8 mouse cellular contexts compared by ENCODE assay signal in genomic region chr10:67187001-67187453, GRCm38 (mm10).
A peak's percentile ranks its signal among the peaks of the same experiment; 100 is the strongest.
DNase-seq lines count a peak whose midpoint lies in the region; ATAC-seq and TF ChIP-seq lines count a peak whose summit lies in the region.

No protein-coding gene starts in this region.

- peak overlapping the region; percentile 48 for H3K4me2 ChIP-seq in limb, embryonic 11.5 days (ENCODE audit: low read depth, severe bottlenecking)
- H3K4me2 ChIP-seq in midbrain, embryonic 16.5 days (ENCODE audit: low read length): peak overlapping the region; percentile 58

- peak overlapping the region; percentile 35 for H3K4me3 ChIP-seq in limb, embryonic 11.5 days (ENCODE audit: low read depth, low read length)
- H3K4me3 ChIP-seq in midbrain, embryonic 16.5 days (ENCODE audit: low read depth, low read length): peak overlapping the region; percentile 29

- ATAC-seq in limb, embryonic 11.5 days (ENCODE audit: insufficient number of reproducible peaks, low FRiP score, low TSS enrichment, low read depth): no peak
- no peak for ATAC-seq in midbrain, embryonic 16.5 days

- no peaks in the 10 kb centered on the region for H3K27me3 ChIP-seq in limb, embryonic 11.5 days (ENCODE audit: control insufficient read depth, insufficient read depth, low read length)
- no peaks in the 10 kb centered on the region for H3K27me3 ChIP-seq in midbrain, embryonic 16.5 days (ENCODE audit: control insufficient read depth, insufficient read depth, low read depth, low read length)

- no peak for TF ChIP-seq POLR2A in brain, embryonic 14.5 days (IDR thresholded peaks at IDR 0.05; ENCODE audit: borderline replicate concordance, extremely low read depth, insufficient read depth, insufficient read length, poor library complexity, severe bottlenecking)

- peak; percentile 40 for DNase-seq in adrenal gland, adult 2 months
- no peak for DNase-seq in adrenal gland, adult 8-10 months
- DNase-seq in brain, embryonic 14.5 days (ENCODE audit: low read depth): peak; percentile 58
- peak; percentile 55 for DNase-seq in heart, adult 8-10 months (ENCODE audit: low spot score)
- peak; percentile 46 for DNase-seq in limb, embryonic 11.5 days (ENCODE audit: low spot score)
- DNase-seq in layer of hippocampus, postnatal 36 days: no peak
- no peak for DNase-seq in right cerebral cortex, postnatal 25 days

- H3K9ac ChIP-seq in limb, embryonic 11.5 days (ENCODE audit: low read length): peak overlapping the region; percentile 43
- peak overlapping the region; percentile 41; the same call in 1 of the 2 replicates for H3K9ac ChIP-seq in midbrain, embryonic 16.5 days (ENCODE audit: low read depth, low read length)

- H3K36me3 ChIP-seq in limb, embryonic 11.5 days (ENCODE audit: control insufficient read depth, insufficient read depth, low read length): peaks cover 3% of the 10 kb centered on the region; the same call in 1 of the 2 replicates
- no peaks in the 10 kb centered on the region for H3K36me3 ChIP-seq in midbrain, embryonic 16.5 days (ENCODE audit: control insufficient read depth, insufficient read depth, low read length)

- H3K4me1 ChIP-seq in limb, embryonic 11.5 days (ENCODE audit: control insufficient read depth, insufficient read depth, low read length): 0 out of 2 replicates have a peak, but pooled peaks cover 3% of the 10 kb centered on the region
- peaks cover 23% of the 10 kb centered on the region for H3K4me1 ChIP-seq in midbrain, embryonic 16.5 days (ENCODE audit: control insufficient read depth, insufficient read depth, low read length)

- TF ChIP-seq CTCF in brain, embryonic 14.5 days (IDR thresholded peaks at IDR 0.05; ENCODE audit: borderline replicate concordance, extremely low read depth, insufficient read depth, insufficient read length): no peak

- H3K9me3 ChIP-seq in limb, embryonic 11.5 days (ENCODE audit: control insufficient read depth, low read length): no peaks in the 10 kb centered on the region
- H3K9me3 ChIP-seq in midbrain, embryonic 16.5 days (replicated peaks; ENCODE audit: control insufficient read depth, low read length, poor library complexity, severe bottlenecking): no peaks in the 10 kb centered on the region

- WGBS in limb, embryonic 11.5 days: 12% methylated on average over 5 of the region's 5 CpGs
- WGBS in midbrain, embryonic 16.5 days: 5% methylated on average over 5 of the region's 5 CpGs

- H3K27ac ChIP-seq in limb, embryonic 11.5 days (replicated peaks; ENCODE audit: low read depth, low read length): no peak overlapping the region; the same call in 1 of the 2 replicates
- H3K27ac ChIP-seq in midbrain, embryonic 16.5 days (ENCODE audit: low read length): peak overlapping the region; percentile 49

Comparison
In these comparisons a context has a peak if more than half of its experiments do, and no peak if none do; other contexts are left out.
1. DNase-seq: peak in adrenal gland, adult 2 months (single experiment), brain, embryonic 14.5 days (single experiment), heart, adult 8-10 months (single experiment) and limb, embryonic 11.5 days (single experiment); none in adrenal gland, adult 8-10 months (single experiment), layer of hippocampus, postnatal 36 days (0 of 2) and right cerebral cortex, postnatal 25 days (single experiment).